Mouse (Mus musculus): ENCODE measurements around the gene Kcnn4.
A peak's percentile ranks its signal among the peaks of the same experiment; 100 is the strongest.

The Kcnn4 gene

DNA sequence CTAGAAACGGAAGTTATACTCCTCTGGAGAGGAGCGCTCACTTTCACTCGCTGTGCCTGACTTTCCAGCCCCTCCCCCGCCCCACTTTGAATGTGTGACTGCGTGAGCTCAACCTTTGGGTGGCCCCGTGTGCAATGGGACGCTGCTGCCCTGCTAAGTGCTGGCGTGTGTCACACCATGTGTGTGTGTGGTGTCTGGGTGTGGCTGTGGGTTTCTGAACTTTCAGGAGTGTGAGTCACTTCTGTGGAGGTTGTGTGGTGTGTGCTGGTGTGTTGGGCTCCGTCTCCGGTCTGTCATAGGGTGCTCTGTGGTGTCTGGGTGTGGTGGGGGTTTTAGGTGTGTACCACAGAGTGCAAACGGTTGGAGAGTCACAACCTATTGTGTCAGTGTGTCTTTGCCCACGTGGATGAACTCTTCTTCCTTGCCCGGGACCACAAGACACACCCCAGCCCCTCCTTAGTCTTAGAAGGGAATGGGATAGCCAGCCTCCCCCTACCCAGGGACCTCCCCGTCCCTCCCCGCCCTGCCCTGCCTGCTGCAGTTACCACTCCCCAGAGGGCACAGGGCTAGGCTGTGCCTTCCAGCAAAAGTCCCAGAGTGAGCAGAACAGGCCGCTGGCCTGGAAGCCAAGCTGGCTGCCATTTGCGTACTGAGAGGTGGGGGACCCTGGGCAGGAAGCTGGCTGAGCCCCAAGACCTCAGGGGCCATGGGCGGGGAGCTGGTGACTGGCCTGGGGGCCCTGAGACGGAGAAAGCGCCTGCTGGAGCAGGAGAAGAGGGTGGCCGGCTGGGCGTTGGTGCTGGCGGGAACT, at the start of gene Kcnn4:
Kcnn4 (plus strand) TSS at position 533 of the 811 bp plus-strand sequence.
- no peak for DNase-seq (ENCODE audit: low read depth, low spot score)

DNA sequence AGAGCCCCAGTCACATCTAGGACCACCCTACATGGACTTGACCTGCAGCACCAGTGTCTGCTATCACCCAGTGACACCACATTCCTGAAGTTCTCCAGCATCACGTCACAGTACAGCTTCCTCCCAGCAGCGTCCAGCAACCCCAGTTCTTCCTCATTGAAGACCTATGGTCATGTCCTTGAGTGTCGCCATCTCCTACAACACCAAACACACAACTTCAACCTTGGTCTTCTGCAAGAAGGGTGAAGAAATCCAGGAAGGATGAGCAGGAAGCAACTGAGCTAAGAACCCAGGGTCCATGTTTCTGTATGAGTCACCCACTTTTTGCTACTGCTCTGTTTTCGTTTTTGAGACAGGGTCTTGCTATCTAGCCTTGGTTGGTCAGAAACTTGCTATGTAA, 47.5 kb upstream of the Kcnn4 start:
- DNase-seq (ENCODE audit: low read depth, low spot score) = no peak

DNA sequence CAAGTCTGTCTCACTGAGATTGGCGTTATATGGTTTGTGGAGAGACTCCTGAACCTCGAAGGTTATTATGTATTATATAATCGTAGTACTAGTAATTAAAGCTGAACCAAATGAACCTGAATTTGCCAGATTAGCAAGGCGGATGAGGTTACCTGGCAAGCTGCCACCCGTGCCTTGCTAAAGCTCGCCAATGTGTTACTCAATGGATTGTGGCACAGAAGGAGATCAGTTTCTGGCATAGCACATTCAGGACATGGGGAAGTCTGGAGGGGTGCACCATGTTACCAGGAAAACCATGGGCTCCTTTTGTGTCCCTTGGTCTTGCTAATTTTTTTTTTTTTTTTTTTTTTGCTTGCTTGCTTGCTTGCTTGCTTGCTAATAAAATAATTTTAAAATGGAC, 44.9 kb upstream of the Kcnn4 start:
- no peak for DNase-seq (ENCODE audit: low read depth, low spot score)

DNA sequence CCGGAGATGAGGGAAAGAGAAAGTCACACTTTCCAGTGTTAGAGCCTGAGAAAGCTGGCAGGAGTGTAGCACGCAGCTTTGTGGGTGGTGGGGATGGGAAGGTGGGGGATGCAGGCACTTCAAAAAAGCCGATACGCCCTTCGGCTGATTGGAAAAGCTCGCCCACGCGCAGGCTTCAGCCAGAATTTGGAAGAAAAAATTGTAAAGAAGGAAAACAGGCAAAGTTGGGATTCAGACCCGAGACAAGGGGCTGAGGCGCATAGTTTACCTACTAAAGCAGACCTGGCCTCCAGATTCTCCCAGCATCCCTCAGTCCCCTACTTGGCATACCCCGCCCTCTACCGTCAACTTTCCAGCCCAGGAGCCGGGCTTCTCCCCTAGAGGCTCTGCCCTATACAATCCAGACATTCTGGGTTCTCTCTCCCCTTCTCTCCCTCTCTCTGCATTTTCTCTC, 44.4 kb upstream of the Kcnn4 start:
- no peak for DNase-seq (ENCODE audit: low read depth, low spot score)

DNA sequence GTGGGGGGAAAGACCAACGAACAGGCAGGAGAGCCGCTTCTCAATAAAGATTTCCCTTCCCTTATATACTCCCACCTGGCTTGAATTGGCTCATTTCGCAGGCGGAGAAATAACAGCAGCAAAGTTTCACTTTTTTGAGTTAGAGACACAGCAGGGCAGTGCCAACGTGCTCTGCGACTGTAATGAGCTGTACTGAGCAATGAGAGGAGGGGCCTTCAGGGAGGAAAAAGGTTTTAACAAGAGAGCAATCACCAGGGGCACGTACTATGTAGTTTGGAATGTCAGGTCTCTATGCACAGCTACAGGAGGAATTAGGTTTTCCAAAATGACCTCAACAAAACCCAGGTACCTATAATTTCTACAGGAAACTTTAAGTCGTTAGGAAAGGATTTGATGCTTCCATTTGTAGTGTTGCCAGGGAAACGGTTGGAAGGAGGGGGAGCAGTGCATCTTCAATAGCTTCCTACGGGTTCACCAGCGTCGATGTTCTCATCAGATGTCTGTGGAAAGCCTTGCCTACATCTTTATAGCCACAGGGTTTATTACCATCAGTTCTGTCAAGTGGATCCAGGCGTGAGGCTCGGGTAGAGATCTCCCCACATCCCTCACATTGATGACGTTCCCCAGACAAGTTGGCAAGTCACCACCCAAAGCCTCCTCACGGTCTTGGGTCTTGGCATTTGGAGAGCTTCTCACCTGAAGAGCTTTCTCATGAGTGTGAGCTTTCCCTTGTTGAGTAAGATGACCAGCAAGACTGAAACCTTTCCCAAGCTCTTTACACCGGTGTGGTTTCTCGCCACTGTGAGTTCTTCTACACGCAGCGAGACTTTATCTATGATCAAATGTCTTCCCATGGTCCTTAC, 43.6 kb upstream of the Kcnn4 start:
- DNase-seq (ENCODE audit: low read depth, low spot score) = no peak

DNA sequence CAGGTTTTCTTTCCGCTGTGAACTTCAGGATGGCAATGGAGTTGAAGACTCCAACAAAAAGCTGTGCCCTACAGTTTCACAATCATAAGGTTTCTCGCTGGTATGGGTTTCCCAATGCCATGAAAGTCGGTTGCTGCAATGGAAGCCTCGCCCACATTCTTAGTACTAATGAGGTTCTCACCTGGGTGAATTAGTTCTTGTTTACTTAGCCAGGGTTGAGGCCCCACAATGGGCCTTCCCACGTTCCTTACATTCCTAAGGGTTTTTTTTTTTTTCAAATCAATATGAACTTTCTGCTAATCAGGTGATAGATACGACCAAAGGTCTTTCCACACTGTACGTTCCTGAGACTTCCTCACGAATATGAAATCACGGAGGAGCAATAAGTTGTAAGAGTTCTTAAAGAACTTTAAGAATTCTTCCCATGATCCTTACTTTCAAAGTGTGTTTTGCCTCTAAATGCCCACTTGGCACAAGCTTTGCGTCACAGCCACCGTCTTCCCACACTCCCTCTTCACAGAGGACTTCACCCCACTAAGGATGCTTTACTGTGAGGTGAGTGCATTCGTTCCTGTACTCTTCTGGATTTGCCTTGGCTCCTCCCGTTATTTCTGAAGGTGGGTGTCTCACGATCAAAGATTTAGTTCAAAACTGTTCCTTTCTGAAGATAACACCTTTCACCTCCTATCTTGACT, 42.6 kb upstream of the Kcnn4 start:
- DNase-seq (ENCODE audit: low read depth, low spot score) = no peak

DNA sequence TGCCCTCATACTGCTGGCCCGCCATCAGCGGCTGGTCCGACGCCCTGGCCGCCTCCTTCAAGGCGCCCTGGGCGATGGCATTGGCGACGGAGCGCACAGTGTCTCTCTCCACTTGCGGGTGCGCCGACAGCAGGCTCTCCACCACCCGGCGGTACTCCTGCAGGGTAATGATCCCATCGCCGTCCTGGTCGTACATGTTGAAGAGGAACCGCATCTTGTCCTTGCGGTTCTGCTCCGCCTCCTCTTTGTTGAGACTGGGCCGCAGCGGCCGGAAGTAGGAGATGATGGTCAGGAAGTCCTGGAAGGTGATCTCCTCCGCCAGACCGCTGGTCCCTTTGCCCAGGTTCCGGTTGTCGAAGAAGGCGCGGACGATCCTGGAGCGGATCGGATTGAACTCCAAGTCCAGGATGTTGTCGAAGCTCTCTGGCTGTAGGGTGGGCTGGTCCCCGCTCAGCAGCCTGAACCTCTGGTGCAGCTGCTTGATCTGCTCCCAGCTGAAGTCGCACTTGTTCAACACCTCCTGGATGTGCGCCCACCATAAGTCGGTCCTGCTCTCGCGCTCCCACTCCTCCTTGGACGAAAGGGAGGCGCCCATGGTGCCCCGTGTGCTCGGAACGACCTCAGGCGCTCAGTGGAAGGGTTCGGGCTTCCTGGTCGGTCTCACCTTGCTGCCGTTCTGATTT, 36.6 kb upstream of the Kcnn4 start, which contains the start of gene Tescl:
Tescl (minus strand) TSS at position 633 of the 683 bp plus-strand sequence.
- DNase-seq (ENCODE audit: low read depth, low spot score) = no peak

DNA sequence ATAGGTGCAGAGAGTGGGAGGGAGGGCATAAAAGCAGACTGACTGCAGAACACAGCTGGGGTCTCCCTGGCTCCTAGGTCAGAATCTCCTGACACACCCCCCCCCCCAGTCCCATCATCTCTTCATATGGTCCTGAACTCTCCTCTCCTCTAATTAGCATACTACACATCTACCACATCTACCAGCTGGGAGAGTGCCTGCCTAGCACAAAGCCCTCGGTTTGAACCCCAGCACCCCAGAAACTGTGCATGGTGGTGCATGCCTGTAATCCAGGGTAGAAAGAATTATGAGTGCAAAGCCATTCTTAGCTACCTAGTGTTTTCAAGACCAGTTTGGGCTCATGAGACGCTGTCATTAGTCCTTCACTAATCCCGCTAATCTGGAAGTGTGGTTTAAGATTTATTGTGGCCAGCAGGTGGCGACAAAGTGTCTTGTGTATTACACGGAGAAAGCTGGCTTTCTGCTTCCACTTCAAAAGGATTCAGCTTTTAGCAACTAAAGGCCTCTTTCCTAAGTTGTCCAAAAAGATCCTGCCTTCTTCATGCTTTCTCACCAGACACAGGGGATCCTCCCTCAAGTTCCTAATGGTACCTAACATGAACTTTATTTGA, 34.3 kb upstream of the Kcnn4 start:
- peak; percentile 43 for DNase-seq (ENCODE audit: low read depth, low spot score)

DNA sequence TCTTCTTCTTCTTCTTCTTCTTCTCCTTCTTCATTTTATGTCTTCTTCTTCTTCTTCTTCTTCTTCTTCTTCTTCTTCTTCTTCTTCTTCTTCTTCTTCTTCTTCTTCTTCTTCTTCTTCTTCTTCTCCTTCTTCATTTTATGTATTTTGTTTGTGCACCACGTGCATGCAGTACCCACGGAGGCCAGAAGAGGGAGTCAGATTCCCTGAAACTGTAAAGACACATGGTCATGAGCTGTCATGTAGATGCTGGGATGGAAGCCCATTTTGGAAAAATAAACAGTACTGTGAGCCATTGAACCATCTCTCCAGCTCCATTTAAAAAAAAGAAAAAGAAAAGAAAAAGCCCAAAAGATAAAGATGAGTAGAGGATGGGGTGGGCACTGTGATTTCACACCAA, 31.8 kb upstream of the Kcnn4 start:
- DNase-seq (ENCODE audit: low read depth, low spot score) = no peak

DNA sequence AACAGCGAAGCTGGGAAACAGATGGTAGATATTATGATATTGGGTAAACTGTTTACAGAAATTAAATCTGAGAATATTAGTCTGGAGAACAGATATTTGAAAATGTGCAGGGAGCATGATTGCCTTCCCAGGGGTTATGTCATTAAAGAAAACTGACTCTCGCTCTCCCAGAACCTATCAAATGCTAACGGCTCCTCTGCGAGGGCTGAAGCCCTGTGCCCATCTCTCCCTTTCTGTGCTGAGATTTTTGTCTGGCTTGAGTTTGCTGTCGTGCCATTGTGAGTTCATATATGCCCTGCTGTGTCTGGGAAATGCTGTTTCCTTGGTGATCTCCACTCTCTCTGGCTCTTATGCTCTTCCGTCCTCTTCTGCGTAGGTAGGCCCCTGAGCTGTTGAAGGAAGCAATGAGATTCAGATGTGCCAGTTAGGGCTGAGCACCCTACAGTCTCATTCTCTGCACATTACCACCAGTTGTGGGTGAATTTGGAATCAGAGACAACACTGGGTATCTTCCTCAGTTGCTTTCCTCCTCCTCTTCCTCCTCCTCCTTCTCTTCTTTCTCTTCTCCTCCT, 26.3 kb upstream of the Kcnn4 start:
- DNase-seq (ENCODE audit: low read depth, low spot score) = no peak

DNA sequence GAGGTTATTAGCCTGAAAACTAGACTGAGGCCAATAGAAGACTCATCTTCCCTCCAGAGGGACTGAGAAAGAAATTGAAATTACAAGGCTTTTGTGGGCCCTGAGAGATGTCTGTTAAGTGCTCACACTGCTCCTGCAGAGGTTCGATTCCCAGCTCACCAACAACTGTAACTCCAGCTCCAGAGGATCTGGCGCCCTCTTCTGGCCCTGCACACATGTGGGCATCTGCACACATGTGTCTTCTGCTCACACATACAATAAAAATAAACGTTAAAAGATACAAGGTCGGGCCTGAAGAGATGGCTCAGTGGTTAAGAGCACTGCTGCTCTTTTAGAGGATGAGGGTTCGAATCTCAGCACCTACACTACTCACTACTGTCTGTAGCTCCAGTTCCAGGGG, 23.6 kb upstream of the Kcnn4 start:
- no peak for DNase-seq (ENCODE audit: low read depth, low spot score)

DNA sequence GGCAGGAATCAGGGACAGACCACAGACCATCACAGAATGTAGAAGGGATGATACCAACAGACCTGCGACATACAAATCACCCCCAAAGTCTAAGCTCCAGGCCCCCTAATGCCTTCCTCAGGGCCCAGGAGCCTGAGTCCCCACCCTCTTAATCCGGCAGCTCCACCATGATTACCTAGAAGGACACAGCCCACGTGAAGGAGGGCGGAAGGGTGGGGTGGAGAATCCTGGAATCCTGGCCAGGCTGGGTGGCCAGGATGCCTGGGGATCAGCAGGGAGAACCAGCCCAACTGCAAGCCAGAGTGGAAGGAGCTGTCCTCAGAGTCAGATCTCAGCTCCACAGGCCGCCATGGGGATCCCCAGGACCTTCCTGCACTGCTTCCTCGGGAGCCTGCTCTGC, 21.2 kb upstream of the Kcnn4 start, which contains the start of gene Lypd5:
Lypd5 (plus strand) TSS at position 301 of the 400 bp plus-strand sequence.
- no peak for DNase-seq (ENCODE audit: low read depth, low spot score)

DNA sequence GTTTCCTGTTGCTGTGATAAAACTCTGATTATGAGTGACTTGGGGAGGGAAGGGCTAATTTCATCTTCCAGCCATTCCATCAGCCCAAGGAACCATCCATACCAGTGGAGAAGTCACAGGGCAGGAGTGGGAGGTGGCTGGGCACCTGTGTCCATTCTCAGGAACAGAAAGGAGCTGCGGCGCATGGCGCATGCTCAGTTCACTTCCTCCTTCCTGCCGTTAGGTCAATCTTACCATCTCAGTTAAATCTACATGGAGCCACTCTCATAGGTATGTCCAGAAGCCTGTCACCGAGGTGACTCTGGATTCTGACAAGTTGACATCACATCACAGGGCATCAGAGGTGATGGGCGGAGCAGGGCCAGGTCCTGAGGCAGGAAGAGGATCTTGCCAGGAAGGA, 14.4 kb upstream of the Kcnn4 start:
- DNase-seq (ENCODE audit: low read depth, low spot score) = no peak

DNA sequence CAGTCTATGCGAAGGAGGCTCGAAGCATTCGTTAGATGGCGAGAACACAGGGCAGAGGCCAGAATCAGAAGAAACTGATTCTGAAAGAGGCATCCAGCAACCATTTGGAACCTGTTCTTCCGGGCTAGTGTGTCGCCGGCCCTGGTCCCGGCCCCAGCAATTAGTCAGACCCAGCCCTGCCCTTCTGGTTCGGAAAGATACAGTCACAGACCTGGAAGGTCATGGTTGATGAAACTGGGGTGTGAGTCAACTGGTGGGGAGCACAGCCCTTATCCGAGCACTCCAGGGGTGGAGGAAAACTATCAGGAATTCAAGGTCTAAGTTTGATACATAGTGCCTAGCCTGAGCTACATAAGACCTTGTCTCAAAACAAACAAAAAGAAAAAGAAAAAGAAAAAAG, 14.0 kb upstream of the Kcnn4 start:
- DNase-seq (ENCODE audit: low read depth, low spot score) = no peak

DNA sequence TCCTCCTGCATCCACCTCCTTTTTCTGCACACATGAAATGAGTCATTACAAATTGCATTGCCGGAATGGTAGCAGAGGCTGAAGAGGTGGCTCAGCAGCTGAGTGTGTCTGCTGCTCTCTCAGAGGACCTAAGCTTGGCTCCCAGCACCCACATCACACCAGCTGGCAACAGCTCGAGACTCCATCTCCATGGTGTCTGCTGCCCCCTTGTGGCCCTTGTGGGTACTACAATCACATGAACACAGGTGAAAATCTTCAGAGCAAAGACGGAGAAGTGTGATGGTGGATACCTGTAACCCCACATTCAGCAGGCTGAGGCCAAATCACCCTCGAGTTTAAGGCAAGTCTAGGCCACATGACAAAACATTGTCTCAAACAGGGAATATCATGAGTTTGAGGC, 12.2 kb upstream of the Kcnn4 start:
- DNase-seq (ENCODE audit: low read depth, low spot score) = no peak

DNA sequence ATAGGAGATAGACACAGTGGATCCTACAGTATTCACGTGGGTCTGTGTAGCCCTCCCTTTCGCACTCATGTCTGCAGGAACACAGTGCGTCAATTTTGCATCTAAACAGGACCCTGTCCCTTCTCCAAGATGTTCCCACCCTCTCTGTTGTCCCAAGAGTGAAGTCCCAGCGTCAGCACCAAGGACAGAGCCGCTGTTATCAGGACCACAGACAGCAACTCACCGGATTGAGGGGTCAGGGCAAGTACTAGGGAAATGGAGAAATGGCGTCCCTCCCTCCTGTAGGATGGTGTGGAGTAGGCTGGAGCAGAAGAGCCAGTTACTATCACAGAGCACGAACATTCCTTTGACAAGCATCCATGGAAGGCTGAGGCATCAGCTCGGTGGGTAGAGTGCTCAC, 10.8 kb upstream of the Kcnn4 start:
- DNase-seq (ENCODE audit: low read depth, low spot score) = no peak

DNA sequence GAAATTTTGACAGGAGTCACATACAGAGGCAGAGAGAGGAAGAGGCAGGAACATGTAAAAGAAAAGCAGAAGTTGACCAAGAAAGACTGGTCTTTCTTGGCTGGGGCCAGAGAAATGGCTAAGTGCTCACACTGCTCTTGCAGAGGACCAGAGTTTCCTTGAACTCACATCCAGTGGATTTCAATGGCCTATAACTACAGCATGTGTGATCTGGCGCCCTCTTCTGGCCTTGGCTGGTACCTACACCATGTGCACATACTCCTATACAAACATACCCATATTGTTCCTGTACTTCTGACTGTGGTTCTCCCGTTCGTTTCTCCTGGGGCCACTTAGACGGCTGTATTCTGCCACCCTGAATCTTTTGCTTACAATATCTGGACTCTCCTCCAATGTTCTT, 9.1 kb upstream of the Kcnn4 start:
- no peak for DNase-seq (ENCODE audit: low read depth, low spot score)

DNA sequence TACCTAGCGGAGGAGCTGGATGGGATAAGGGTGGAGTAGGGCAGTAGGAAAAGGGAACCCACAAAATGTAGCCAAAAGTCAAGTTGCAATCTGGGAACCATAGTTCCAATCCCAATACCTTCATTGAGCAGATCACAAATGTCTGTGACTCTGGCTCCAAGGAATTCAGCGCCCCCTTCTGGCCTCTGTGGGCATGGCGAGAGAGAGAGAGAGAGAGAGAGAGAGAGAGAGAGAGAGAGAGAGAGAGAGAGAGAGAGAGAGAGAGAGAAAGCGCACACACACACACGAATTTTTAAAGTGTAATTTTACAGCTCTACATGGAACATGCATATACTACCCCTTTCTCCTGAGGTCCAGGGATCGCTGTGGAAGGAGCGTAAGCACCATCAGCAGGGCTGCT, 6.8 kb upstream of the Kcnn4 start:
- DNase-seq (ENCODE audit: low read depth, low spot score) = no peak

DNA sequence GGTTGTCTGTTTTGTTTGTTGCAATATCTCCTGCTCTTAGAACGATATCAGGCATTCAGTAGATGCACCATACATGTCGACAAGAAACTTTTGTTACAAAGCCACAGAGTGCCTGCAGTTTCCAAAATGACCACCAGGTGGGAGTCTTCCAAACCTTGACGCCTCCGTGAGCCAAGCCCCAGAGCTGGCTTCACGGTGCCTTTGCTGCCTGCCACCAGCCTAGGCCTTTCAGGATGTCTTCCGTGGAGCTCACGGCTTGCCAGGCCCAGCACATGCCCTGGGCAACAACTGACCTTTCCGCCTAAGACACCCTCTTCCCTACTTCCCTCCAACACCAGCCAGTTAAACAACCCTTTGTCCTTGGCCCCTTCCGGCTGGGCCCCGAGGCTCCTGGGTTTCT, 5.2 kb upstream of the Kcnn4 start:
- peak; percentile 67 for DNase-seq (ENCODE audit: low read depth, low spot score)

DNA sequence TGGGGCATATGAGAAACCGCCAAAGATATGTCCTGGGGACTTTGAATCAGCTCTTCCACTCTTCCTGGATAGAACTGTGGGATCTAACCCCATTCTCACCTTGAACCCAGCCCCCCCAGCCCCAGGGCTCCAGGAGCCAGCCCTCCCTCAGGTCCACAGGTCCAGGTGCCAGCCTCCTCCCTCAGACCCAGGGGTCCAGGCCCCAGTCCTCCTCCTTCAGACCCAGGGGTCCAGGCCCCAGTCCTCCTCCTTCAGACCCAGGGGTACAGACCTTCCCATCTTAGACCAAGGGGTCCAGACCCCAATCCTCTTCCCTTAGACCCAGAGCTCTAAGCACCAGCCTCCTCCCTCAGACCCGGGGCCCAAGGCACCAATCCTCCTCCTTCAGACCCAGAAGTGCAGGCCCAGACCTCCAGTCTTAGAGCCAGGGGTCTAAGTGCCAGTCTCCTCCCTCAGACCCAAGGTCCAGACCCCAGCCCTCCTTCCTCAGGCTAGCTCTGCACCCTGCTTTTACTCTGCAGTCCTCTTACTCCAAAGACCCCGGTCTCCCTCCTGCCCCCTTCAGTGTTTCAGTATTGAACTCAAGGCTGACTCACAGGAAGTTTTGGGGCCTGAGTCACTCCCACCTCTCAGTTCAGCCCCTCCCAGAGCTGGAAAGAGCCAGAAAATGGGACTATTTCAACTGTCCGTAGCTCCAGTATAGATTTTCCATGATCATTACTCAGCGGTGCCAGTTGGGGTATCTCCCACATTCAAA, 4.6 kb upstream of the Kcnn4 start:
- DNase-seq (ENCODE audit: low read depth, low spot score) = no peak

Data from WW6 (cell line).